Mouse (Mus musculus) left cerebral cortex, adult 2 months (tissue): ENCODE measurements at regions not wholly inside any gene's neighbourhood (a gene's known extent, or its start where the extent isn't known, plus 50 kb on each side); places are given as distances from the start of the nearest gene placed in this dataset.

Experiments
- DNase-seq, 2 experiments: peaks; one replicate each; pipeline ENCODE4 v3.0.0; 2021 to 2022; ENCODE audit warnings: low spot score in 2 of 2, mixed read lengths in 1 of 2; ENCODE audit errors: extremely low spot score in 1 of 2
- H3K27ac ChIP-seq: fragments of 200-600 bp; 2 replicates; pipeline ENCODE4 v1.8.1; 2022
- H3K4me3 ChIP-seq: fragments of 200-600 bp; 2 replicates; pipeline ENCODE4 v1.8.1; 2022
- CTCF ChIP-seq: fragments of 200-600 bp; IDR thresholded peaks from 2 replicates; pipeline ENCODE4 v1.8.1; 2022; ENCODE audit warnings: antibody characterized with exemption, mild to moderate bottlenecking, moderate library complexity
- intact Hi-C: fragments of 180-260 bp; cut with DNase I; formaldehyde crosslinking; loops from one replicate; pipeline ENCODE4 v1.15.1; 2025

- TF ChIP-seq CTCF = no peak
- intact Hi-C loops = no loop called here
- no peak overlapping the region for H3K27ac ChIP-seq
- DNase-seq = peak; percentile 57 to 63
- H3K4me3 ChIP-seq = no peak overlapping the region
These were observed 55.5 kb upstream of the Brd7 start for GRCm38 (mm10) chr8:88417307-88418095.

DNA sequence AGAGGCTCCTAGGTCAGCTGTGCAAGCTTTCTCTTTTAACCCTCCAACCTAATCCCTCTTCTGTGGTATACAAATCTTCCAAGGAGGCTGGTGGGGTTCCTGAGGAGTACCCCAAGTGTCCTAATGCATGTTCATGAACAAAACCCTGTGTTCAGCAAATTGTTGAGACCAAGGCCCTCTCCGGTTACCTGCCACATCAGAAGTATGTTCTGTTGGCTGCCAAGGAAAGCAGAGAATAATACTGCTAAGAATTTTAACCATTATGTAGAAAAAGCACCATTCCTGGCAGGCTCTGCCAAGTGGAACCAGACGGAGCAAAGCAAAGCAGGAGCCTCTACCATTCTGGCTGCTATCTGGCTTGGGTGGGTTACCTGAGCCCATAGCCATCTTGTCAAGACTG lies 61.3 kb upstream of the Brd7 start:
- no peak overlapping the region for H3K4me3 ChIP-seq
- no peak for DNase-seq
- TF ChIP-seq CTCF = no peak
- H3K27ac ChIP-seq = no peak overlapping the region
- intact Hi-C loops = no loop called here

DNA sequence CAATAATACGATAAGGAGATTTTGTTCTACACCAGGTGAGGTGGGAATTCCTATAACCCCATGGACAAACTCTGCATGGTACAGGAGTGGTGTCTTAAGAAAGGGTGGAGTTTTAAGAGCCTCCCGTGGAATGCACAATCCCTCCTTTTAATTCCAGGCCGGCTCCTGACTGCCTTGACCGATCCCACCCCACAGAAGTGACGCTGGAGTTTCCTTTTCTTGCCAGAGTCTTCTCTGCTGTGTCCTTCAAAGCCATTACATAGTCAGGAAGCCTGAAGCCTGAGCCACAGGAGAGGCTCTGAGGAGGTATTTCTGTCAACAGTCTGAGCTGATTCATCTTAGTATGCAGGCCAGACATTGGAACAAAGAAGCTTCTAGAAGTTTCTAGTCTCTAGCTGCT lies 66.6 kb upstream of the Brd7 start:
- TF ChIP-seq CTCF = no peak
- intact Hi-C loops = no loop called here
- Histone ChIP-seq H3K27ac (no peak overlapping the region), H3K4me3 (no peak overlapping the region)
- no peak for DNase-seq

GRCm38 (mm10) chr8:88431389-88431788 lies 69.4 kb upstream of the Brd7 start:
- Histone ChIP-seq H3K4me3 (no peak overlapping the region), H3K27ac (no peak overlapping the region)
- DNase-seq = no peak
- intact Hi-C loops = no loop called here
- TF ChIP-seq CTCF = no peak

GRCm38 (mm10) chr8:88435686-88436085 lies 73.7 kb upstream of the Brd7 start:
- TF ChIP-seq CTCF = no peak
- no peak for DNase-seq
- intact Hi-C loops = no loop called here
- Histone ChIP-seq H3K27ac (no peak overlapping the region), H3K4me3 (no peak overlapping the region)

DNA sequence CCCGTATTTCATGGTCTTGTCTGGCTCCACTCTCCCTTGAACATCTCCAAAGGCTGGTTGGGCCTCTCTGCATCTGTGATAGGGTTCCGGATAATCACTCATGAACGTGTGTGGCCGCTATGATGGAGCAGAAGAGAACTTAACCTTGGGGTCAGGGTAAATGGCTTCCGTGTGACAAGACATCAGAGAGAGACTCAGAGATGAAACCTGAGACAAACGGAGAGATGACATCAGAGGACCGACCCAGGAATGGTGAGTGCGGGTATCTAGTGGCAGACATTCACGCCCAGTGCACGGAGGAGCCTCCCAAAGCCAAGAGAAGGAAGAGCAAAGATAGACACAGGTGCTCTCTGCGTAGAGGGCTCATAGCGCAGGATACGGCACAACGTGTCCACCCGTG lies 78.2 kb upstream of the Brd7 start:
- no peak for DNase-seq
- no peak for TF ChIP-seq CTCF
- H3K4me3 ChIP-seq = no peak overlapping the region
- no peak overlapping the region for H3K27ac ChIP-seq
- intact Hi-C loops = no loop called here

- no peak for DNase-seq
- no peak for TF ChIP-seq CTCF
- intact Hi-C loops = no loop called here
- Histone ChIP-seq H3K4me3 (no peak overlapping the region), H3K27ac (no peak overlapping the region)
These were observed 77.8 kb upstream of the Nkd1 start for GRCm38 (mm10) chr8:88443397-88443796.

DNA sequence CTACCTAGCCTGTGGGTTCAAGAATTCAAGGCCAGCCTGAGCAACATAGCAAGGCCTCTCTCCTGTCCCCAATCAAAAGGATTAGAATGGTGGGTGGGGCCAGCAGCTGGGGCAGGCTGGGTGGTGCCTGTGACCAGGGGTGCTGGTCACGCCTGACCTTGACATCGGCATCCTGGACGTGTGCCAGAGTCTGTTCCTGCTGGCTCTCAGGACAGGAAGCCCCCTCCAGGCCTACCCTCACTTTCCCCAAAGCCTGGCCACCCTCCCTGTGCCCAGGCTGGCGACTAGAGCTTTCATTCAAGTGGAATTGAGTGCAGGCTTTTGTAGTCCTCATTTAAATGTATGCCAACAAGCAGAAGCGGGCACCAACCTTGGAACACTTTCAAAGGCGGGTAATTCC lies 73.7 kb upstream of the Nkd1 start:
- Histone ChIP-seq H3K27ac (no peak overlapping the region), H3K4me3 (no peak overlapping the region)
- no peak for DNase-seq
- TF ChIP-seq CTCF = no peak
- intact Hi-C loops = loop anchor here (5.0 kb wide), 1 partner anchor 70 kb away; no protein-coding TSS in a partner anchor

GRCm38 (mm10) chr8:88447844-88448535 lies 73.2 kb upstream of the Nkd1 start:
- no peak for DNase-seq
- H3K27ac ChIP-seq = no peak overlapping the region
- TF ChIP-seq CTCF = no peak
- no peak overlapping the region for H3K4me3 ChIP-seq
- intact Hi-C loops = loop anchor here (5.0 kb wide), 1 partner anchor 71 kb away; no protein-coding TSS in a partner anchor

- intact Hi-C loops = loop anchor here (5.0 kb wide), 1 partner anchor 72 kb away; no protein-coding TSS in a partner anchor
- H3K27ac ChIP-seq = no peak overlapping the region
- TF ChIP-seq CTCF = no peak
- H3K4me3 ChIP-seq = no peak overlapping the region
- DNase-seq = no peak
These were observed 72.2 kb upstream of the Nkd1 start for GRCm38 (mm10) chr8:88449001-88449400.

- Histone ChIP-seq H3K4me3 (no peak overlapping the region), H3K27ac (no peak overlapping the region)
- intact Hi-C loops = loop anchor here (5.0 kb wide), 1 partner anchor 72 kb away; no protein-coding TSS in a partner anchor
- DNase-seq = no peak
- no peak for TF ChIP-seq CTCF
These were observed 71.6 kb upstream of the Nkd1 start for GRCm38 (mm10) chr8:88449534-88449933.

DNA sequence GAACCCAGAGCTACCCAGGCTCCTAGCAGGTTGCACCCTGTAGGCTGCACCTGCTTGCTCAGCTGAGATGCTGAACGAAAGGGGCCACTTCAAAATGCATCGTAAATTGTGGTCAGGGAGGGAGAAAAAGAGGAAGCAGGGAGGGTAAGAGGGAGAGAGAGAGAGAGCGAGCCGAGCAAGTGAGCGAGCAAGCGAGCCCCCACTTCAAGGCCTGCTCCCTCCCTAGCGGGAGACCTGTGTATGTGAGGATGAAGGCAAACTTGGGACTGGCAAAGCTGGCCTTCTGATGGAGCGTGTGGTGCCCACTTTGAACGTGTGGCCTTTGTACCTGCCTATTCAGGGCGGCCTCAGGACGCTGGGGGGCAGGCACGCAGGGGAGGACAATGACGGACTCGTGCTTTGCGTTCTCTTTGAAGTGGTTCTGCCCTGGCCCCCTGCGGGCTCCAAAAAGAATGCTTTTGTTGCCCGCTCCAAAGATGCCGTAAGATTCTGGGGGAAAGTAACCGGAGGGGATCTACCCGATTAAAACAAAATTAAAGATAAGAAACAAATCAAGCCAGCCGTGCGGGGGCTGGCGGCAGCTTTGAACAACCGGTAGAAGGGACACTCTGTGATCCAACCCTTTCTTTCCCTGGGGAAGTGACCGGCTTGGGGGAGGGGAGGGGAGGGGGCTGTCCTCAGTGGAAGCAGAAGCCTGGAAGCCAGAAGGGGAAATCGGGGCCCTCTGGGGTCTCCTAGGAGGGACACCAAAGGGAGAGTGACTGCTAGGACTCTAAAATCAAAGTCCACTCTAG lies 70.1 kb upstream of the Nkd1 start:
- no peak for DNase-seq
- intact Hi-C loops = loop anchor here (5.0 kb wide), 4 partner anchors 71 to 171 kb away; partner anchors contain the start of genes Brd7 and Nkd1
- Histone ChIP-seq H3K4me3 (no peak overlapping the region), H3K27ac (no peak overlapping the region)
- no peak; the same call in 1 of the 2 replicates for TF ChIP-seq CTCF
